Mouse (Mus musculus) frontal cortex, postnatal 25 days (tissue): ENCODE measurements at regions not wholly inside any gene's neighbourhood (a gene's known extent, or its start where the extent isn't known, plus 50 kb on each side); places are given as distances from the start of the nearest gene placed in this dataset.
A peak's percentile ranks its signal among the peaks of the same experiment; 100 is the strongest.

Source experiments
- DNase-seq, 2 experiments: peaks; one replicate each; pipeline ENCODE4 v3.0.0; 2022; ENCODE audit warnings: low spot score in 2 of 2

GRCm38 (mm10) chr3:37919450-37920156 is 195.3 kb upstream of the Gm5148 start:
- no peak for DNase-seq

GRCm38 (mm10) chr3:37916786-37917479 is 192.6 kb upstream of the Gm5148 start:
- no peak for DNase-seq

GRCm38 (mm10) chr3:37916281-37916680 is 192.0 kb upstream of the Gm5148 start:
- DNase-seq: no peak

- DNase-seq: no peak
Observed at GRCm38 (mm10) chr3:37915673-37916072, 191.4 kb upstream of the Gm5148 start.

GRCm38 (mm10) chr3:37914136-37914535 is 189.8 kb upstream of the Gm5148 start:
- no peak for DNase-seq

- DNase-seq: no peak
Observed at GRCm38 (mm10) chr3:37909821-37910220, 185.5 kb upstream of the Gm5148 start.

- no peak for DNase-seq
Observed at GRCm38 (mm10) chr3:37909008-37909407, 184.7 kb upstream of the Gm5148 start.

GRCm38 (mm10) chr3:37908456-37908855 is 184.2 kb upstream of the Gm5148 start:
- DNase-seq: no peak

- no peak for DNase-seq
Observed at GRCm38 (mm10) chr3:37907432-37908088, 183.3 kb upstream of the Gm5148 start.

GRCm38 (mm10) chr3:37906806-37907251 is 182.5 kb upstream of the Gm5148 start:
- DNase-seq: no peak

GRCm38 (mm10) chr3:37904188-37904587 is 179.9 kb upstream of the Gm5148 start:
- DNase-seq: no peak

- DNase-seq: no peak
Observed at GRCm38 (mm10) chr3:37903482-37903881, 179.2 kb upstream of the Gm5148 start.

GRCm38 (mm10) chr3:37903021-37903420 is 178.7 kb upstream of the Gm5148 start:
- no peak for DNase-seq

- DNase-seq: no peak
Observed at GRCm38 (mm10) chr3:37897392-37897791, 173.1 kb upstream of the Gm5148 start.

GRCm38 (mm10) chr3:37896821-37897311 is 172.6 kb upstream of the Gm5148 start:
- peak in 1 of 2 experiments; percentile 28 for DNase-seq

- DNase-seq: no peak
Observed at GRCm38 (mm10) chr3:37894599-37894998, 170.3 kb upstream of the Gm5148 start.

- no peak for DNase-seq
Observed at GRCm38 (mm10) chr3:37890202-37890601, 165.9 kb upstream of the Gm5148 start.

- no peak for DNase-seq
Observed at GRCm38 (mm10) chr3:37888455-37888854, 164.2 kb upstream of the Gm5148 start.

GRCm38 (mm10) chr3:37887711-37888110 is 163.4 kb upstream of the Gm5148 start:
- DNase-seq: no peak

- no peak for DNase-seq
Observed at GRCm38 (mm10) chr3:37886705-37887454, 162.6 kb upstream of the Gm5148 start.

GRCm38 (mm10) chr3:37885776-37886175 is 161.5 kb upstream of the Gm5148 start:
- DNase-seq: no peak

GRCm38 (mm10) chr3:37882417-37882816 is 158.1 kb upstream of the Gm5148 start:
- DNase-seq: no peak
